Mouse (Mus musculus): ENCODE measurements around the gene Magi3. TPM values are rescaled to one million over a fixed set of nuclear protein-coding genes. Genes with fewer than 3 reads are reported as not detected.

The Magi3 gene
- polyA plus RNA-seq, 1 experiment from 2014 or later: 7.4 TPM

DNA sequence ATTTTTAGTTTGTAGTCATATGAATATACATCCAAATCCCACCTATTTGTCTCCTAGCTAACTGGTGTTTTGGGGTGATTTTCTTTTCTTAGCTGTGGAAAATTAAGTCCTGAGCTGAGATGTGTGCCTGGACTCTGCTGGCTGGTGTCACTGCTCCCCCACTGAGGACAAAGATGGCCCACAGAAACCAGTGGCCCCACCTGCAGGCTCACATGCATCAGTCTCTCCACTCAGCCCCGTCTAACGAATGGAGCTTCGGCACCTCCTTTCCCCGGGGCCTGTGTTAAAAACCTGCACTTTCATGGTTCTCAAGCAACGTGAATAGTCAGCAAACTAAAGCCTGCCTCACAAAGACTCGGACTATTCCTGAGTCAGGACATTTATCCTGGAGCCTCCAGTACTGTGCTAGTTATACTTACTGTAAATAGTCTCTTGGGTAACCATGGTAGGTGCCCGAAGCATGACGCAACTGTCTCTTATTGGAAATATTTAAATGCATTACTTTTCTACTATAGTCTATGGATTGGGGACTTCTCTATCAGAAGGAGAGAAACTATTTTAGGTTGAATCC lies 213.2 kb downstream of the Magi3 start:
- 88% methylated on average over 8 of the region's 8 CpGs for WGBS
- H3K4me1 ChIP-seq (replicated peaks; ENCODE audit: control insufficient read depth, insufficient read depth, low read length): no peaks in the 10 kb centered on the region
- H3K36me3 ChIP-seq (ENCODE audit: control insufficient read depth, insufficient read depth, low read length): no peaks in the 10 kb centered on the region; the same call in 1 of the 2 replicates
- H3K27me3 ChIP-seq (ENCODE audit: control insufficient read depth, insufficient read depth, low read length): no peaks in the 10 kb centered on the region
- no peak overlapping the region for H3K4me2 ChIP-seq (replicated peaks; ENCODE audit: low read depth, low read length)
- no peak overlapping the region for H3K4me3 ChIP-seq (ENCODE audit: low read depth, low read length)
- ATAC-seq (ENCODE audit: low FRiP score): no peak
- no peak overlapping the region for H3K9ac ChIP-seq (ENCODE audit: low read depth, low read length)
- no peak overlapping the region for H3K27ac ChIP-seq (ENCODE audit: low read depth, low read length)
- DNase-seq (ENCODE audit: low spot score): no peak
- H3K9me3 ChIP-seq (ENCODE audit: control insufficient read depth, low read length): no peaks in the 10 kb centered on the region

- Histone ChIP-seq H3K36me3 (ENCODE audit: control insufficient read depth, insufficient read depth, low read length) (no peaks in the 10 kb centered on the region), H3K4me2 (replicated peaks; ENCODE audit: low read depth, low read length) (no peak overlapping the region), H3K27ac (ENCODE audit: low read depth, low read length) (no peak overlapping the region), H3K27me3 (ENCODE audit: control insufficient read depth, insufficient read depth, low read length) (no peaks in the 10 kb centered on the region), H3K4me3 (ENCODE audit: low read depth, low read length) (no peak overlapping the region), H3K9ac (ENCODE audit: low read depth, low read length) (no peak overlapping the region), H3K9me3 (ENCODE audit: control insufficient read depth, low read length) (no peaks in the 10 kb centered on the region), H3K4me1 (replicated peaks; ENCODE audit: control insufficient read depth, insufficient read depth, low read length) (no peaks in the 10 kb centered on the region)
- 95% methylated on average over 4 of the region's 4 CpGs for WGBS
- DNase-seq (ENCODE audit: low spot score) (no peak), ATAC-seq (ENCODE audit: low FRiP score) (no peak)
Observed at GRCm38 (mm10) chr3:103998724-103999123, 221.4 kb downstream of the Magi3 start.

GRCm38 (mm10) chr3:103991271-103991670 lies 228.9 kb downstream of the Magi3 start:
- H3K4me2 ChIP-seq (replicated peaks; ENCODE audit: low read depth, low read length): no peak overlapping the region
- no peak overlapping the region for H3K4me3 ChIP-seq (ENCODE audit: low read depth, low read length)
- no peaks in the 10 kb centered on the region for H3K27me3 ChIP-seq (ENCODE audit: control insufficient read depth, insufficient read depth, low read length)
- no peak overlapping the region for H3K9ac ChIP-seq (ENCODE audit: low read depth, low read length)
- WGBS: 95% methylated on average over 3 of the region's 3 CpGs
- DNase-seq (ENCODE audit: low spot score): no peak
- H3K36me3 ChIP-seq (ENCODE audit: control insufficient read depth, insufficient read depth, low read length): 0 out of 2 replicates have a peak, but pooled peaks cover 6% of the 10 kb centered on the region
- no peak for ATAC-seq (ENCODE audit: low FRiP score)
- H3K27ac ChIP-seq (ENCODE audit: low read depth, low read length): no peak overlapping the region
- H3K9me3 ChIP-seq (ENCODE audit: control insufficient read depth, low read length): no peaks in the 10 kb centered on the region
- no peaks in the 10 kb centered on the region for H3K4me1 ChIP-seq (replicated peaks; ENCODE audit: control insufficient read depth, insufficient read depth, low read length)

- no peak overlapping the region for H3K27ac ChIP-seq (ENCODE audit: low read depth, low read length)
- H3K4me2 ChIP-seq (replicated peaks; ENCODE audit: low read depth, low read length): no peak overlapping the region
- no peaks in the 10 kb centered on the region for H3K27me3 ChIP-seq (ENCODE audit: control insufficient read depth, insufficient read depth, low read length)
- WGBS: 88% methylated on average over 4 of the region's 4 CpGs
- no peak overlapping the region for H3K9ac ChIP-seq (ENCODE audit: low read depth, low read length)
- DNase-seq (ENCODE audit: low spot score): no peak
- 0 out of 2 replicates have a peak, but pooled peaks cover 6% of the 10 kb centered on the region for H3K36me3 ChIP-seq (ENCODE audit: control insufficient read depth, insufficient read depth, low read length)
- no peak for ATAC-seq (ENCODE audit: low FRiP score)
- no peak overlapping the region for H3K4me3 ChIP-seq (ENCODE audit: low read depth, low read length)
- no peaks in the 10 kb centered on the region for H3K4me1 ChIP-seq (replicated peaks; ENCODE audit: control insufficient read depth, insufficient read depth, low read length)
- no peaks in the 10 kb centered on the region for H3K9me3 ChIP-seq (ENCODE audit: control insufficient read depth, low read length)
Observed at GRCm38 (mm10) chr3:103989352-103989751, 230.8 kb downstream of the Magi3 start.

- Histone ChIP-seq H3K27me3 (ENCODE audit: control insufficient read depth, insufficient read depth, low read length) (no peaks in the 10 kb centered on the region), H3K4me3 (ENCODE audit: low read depth, low read length) (no peak overlapping the region), H3K27ac (ENCODE audit: low read depth, low read length) (no peak overlapping the region), H3K9ac (ENCODE audit: low read depth, low read length) (no peak overlapping the region), H3K9me3 (ENCODE audit: control insufficient read depth, low read length) (no peaks in the 10 kb centered on the region), H3K4me2 (replicated peaks; ENCODE audit: low read depth, low read length) (no peak overlapping the region), H3K36me3 (ENCODE audit: control insufficient read depth, insufficient read depth, low read length) (0 out of 2 replicates have a peak, but pooled peaks cover 6% of the 10 kb centered on the region), H3K4me1 (replicated peaks; ENCODE audit: control insufficient read depth, insufficient read depth, low read length) (no peaks in the 10 kb centered on the region)
- 82% methylated on average over 5 of the region's 5 CpGs for WGBS
- no peak for DNase-seq (ENCODE audit: low spot score)
- no peak for ATAC-seq (ENCODE audit: low FRiP score)
Observed at GRCm38 (mm10) chr3:103987831-103988432, 232.2 kb downstream of the Magi3 start.

DNA sequence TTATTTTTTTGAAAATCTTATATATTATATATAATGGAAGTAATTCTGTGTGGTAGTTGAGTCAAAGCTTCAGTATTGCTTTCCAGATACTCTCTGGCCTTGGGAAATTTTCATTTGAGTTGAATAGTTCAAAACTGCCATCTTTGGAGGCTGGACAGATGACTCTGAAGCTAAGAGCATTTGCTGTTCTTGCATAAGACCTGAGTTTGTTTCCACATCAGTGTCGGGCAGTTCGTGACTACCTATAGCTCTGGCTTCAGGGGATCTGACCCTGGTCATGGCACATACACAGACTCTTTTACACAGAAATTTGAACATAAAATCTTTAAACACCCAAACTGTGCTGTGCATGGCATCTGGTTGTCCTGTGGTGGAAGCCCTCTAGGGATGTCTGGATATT lies 235.0 kb downstream of the Magi3 start:
- 95% methylated on average over 2 of the region's 2 CpGs for whole genome bisulfite sequencing
- Histone ChIP-seq H3K9ac (ENCODE audit: low read depth, low read length) (no peak overlapping the region), H3K36me3 (ENCODE audit: control insufficient read depth, insufficient read depth, low read length) (0 out of 2 replicates have a peak, but pooled peaks cover 3% of the 10 kb centered on the region)

DNA sequence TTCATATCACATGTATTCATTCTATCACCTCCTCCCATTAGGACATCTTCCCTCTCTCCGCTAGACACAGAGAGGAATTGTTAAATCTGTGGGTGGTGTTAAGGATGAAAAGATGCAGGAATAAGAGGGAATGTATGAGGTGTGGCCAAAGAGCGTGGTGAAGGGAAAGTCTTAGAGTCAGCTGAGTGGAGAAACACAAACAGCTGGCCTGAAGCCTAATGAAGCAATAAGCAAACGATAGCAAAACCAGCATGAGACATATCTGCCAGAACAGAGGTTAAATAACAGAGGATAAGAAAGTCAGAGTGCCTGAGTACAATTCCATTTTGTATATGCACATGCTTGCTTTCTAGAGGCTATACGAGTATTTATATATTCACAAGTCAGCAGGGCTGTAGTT lies 235.6 kb downstream of the Magi3 start:
- Histone ChIP-seq H3K36me3 (ENCODE audit: control insufficient read depth, insufficient read depth, low read length) (no peaks in the 10 kb centered on the region), H3K4me2 (replicated peaks; ENCODE audit: low read depth, low read length) (no peak overlapping the region), H3K27me3 (ENCODE audit: control insufficient read depth, insufficient read depth, low read length) (no peaks in the 10 kb centered on the region), H3K4me3 (ENCODE audit: low read depth, low read length) (no peak overlapping the region), H3K4me1 (replicated peaks; ENCODE audit: control insufficient read depth, insufficient read depth, low read length) (no peaks in the 10 kb centered on the region), H3K27ac (ENCODE audit: low read depth, low read length) (no peak overlapping the region), H3K9ac (ENCODE audit: low read depth, low read length) (no peak overlapping the region), H3K9me3 (ENCODE audit: control insufficient read depth, low read length) (no peaks in the 10 kb centered on the region)
- DNase-seq (ENCODE audit: low spot score): no peak
- no peak for ATAC-seq (ENCODE audit: low FRiP score)
- 83% methylated on average over 4 of the region's 4 CpGs for WGBS

More for the DNA sequence above, 235.0 kb downstream of the Magi3 start:
- Histone ChIP-seq H3K27me3 (ENCODE audit: control insufficient read depth, insufficient read depth, low read length) (no peaks in the 10 kb centered on the region), H3K4me2 (replicated peaks; ENCODE audit: low read depth, low read length) (no peak overlapping the region), H3K9me3 (ENCODE audit: control insufficient read depth, low read length) (no peaks in the 10 kb centered on the region), H3K27ac (ENCODE audit: low read depth, low read length) (no peak overlapping the region), H3K4me1 (replicated peaks; ENCODE audit: control insufficient read depth, insufficient read depth, low read length) (no peaks in the 10 kb centered on the region), H3K4me3 (ENCODE audit: low read depth, low read length) (no peak overlapping the region)
- no peak for DNase-seq (ENCODE audit: low spot score)
- ATAC-seq (ENCODE audit: low FRiP score): no peak

DNA sequence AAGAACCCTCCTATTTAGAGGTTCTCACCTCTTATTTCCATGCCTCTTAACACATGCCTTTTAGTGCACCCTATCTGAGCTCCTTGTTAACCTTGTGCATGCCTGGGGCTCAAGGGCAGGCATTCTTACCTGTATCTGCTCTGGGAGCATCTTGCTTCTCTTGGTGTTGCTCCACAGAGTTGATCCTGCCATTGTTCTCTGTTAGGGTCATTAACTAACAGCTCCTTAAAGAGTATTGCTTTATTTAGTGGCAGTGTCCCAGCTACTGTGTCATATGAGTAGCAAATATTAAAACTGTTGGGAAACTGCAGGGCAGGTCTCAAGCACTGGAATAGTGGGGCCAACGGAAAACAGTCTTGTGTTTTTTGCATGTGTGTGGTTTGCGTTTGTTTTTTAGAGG lies 249.0 kb downstream of the Magi3 start:
- no peak for ATAC-seq (ENCODE audit: low FRiP score)
- no peak overlapping the region for H3K27ac ChIP-seq (ENCODE audit: low read depth, low read length)
- WGBS: 98% methylated on average over 2 of the region's 2 CpGs
- DNase-seq (ENCODE audit: low spot score): no peak
- no peaks in the 10 kb centered on the region for H3K27me3 ChIP-seq (ENCODE audit: control insufficient read depth, insufficient read depth, low read length)
- H3K4me3 ChIP-seq (ENCODE audit: low read depth, low read length): no peak overlapping the region
- no peak overlapping the region for H3K9ac ChIP-seq (ENCODE audit: low read depth, low read length)
- no peaks in the 10 kb centered on the region for H3K36me3 ChIP-seq (ENCODE audit: control insufficient read depth, insufficient read depth, low read length)
- H3K4me2 ChIP-seq (replicated peaks; ENCODE audit: low read depth, low read length): no peak overlapping the region
- H3K9me3 ChIP-seq (ENCODE audit: control insufficient read depth, low read length): no peaks in the 10 kb centered on the region
- H3K4me1 ChIP-seq (replicated peaks; ENCODE audit: control insufficient read depth, insufficient read depth, low read length): no peaks in the 10 kb centered on the region; the same call in 1 of the 2 replicates

DNA sequence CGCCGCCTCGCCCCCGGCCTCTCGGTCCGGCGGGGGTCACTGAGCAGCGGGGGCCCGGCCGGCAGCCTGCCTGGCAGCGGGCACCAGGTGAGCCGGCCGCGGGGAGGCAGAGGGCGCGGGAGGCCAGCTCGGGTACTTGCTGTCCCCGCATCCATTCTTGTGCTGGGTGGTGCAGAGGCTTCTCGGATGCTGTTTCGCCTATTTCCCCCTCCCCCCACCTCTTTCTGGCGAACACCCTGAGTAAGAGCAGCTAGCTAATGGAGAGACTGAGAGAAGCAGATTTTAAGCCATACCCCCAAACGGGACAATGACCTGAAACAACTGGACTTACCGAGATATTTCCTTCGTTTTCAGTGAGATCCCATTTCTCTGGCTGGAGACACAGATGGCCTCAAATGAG lies 251.5 kb downstream of the Magi3 start:
- H3K36me3 ChIP-seq (ENCODE audit: control insufficient read depth, insufficient read depth, low read length): no peaks in the 10 kb centered on the region
- H3K9me3 ChIP-seq (ENCODE audit: control insufficient read depth, low read length): no peaks in the 10 kb centered on the region
- H3K9ac ChIP-seq (ENCODE audit: low read depth, low read length): peak overlapping the region; percentile 94
- peak overlapping the region; percentile 99 for H3K27ac ChIP-seq (ENCODE audit: low read depth, low read length)
- DNase-seq (ENCODE audit: low spot score): peak; percentile 78
- peak overlapping the region; percentile 81 for H3K4me3 ChIP-seq (ENCODE audit: low read depth, low read length)
- H3K4me1 ChIP-seq (replicated peaks; ENCODE audit: control insufficient read depth, insufficient read depth, low read length): no peaks in the 10 kb centered on the region; the same call in 1 of the 2 replicates
- peak; percentile 89 for ATAC-seq (ENCODE audit: low FRiP score)
- WGBS: under 1% methylated on average over 17 of the region's 24 CpGs
- H3K4me2 ChIP-seq (replicated peaks; ENCODE audit: low read depth, low read length): peak overlapping the region; percentile 76
- H3K27me3 ChIP-seq (ENCODE audit: control insufficient read depth, insufficient read depth, low read length): no peaks in the 10 kb centered on the region
